Mouse (Mus musculus): ENCODE results near the gene Tacr2.

Gene Tacr2

DNA sequence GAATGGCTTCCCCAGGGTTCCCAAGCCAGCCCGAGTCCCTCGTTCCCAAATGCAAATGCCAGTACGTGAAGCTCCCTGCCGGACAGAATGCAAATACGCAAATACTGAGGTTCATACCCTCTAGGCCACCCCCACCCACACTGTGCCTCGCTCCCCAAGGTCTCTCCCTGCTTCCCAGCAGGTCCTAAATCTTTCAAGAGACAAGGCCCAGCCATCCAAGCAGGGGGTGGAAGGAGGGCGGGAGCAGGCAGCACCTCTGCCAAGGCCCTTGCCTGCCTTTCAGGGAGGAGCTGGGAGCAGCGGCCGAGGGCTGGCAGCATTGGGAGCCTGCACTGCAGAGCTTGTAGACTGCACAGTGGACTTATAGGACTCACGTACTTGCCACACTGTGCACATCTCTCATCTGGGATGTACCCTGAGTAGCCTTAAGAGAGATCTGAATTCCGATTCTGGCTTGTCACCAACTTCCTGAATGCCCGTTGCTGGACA, at the start of gene Tacr2:
TSS of gene Tacr2 (plus strand) at position 439 of the 489 bp plus-strand sequence.
- DNase-seq: no peak

DNA sequence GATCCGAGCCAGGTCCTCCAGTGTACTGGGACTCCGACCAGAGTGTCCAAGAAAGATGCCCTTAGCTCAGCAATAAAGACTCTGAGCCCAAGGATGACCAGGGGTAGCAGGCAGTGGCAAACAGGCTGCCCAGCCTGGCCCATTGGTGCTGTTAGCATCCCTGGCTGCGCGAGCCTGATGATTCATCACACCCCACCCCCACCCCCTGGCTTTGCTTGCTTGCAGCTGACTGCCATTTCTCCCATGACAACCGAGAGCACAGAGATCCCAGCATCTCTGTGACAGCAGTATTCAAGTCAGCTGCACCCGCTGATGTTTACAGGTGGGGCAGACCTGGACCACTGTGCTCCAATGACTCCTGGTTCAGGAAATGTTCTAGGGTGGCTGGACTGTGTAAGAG, 49.7 kb upstream of the Tacr2 start:
- DNase-seq: no peak

DNA sequence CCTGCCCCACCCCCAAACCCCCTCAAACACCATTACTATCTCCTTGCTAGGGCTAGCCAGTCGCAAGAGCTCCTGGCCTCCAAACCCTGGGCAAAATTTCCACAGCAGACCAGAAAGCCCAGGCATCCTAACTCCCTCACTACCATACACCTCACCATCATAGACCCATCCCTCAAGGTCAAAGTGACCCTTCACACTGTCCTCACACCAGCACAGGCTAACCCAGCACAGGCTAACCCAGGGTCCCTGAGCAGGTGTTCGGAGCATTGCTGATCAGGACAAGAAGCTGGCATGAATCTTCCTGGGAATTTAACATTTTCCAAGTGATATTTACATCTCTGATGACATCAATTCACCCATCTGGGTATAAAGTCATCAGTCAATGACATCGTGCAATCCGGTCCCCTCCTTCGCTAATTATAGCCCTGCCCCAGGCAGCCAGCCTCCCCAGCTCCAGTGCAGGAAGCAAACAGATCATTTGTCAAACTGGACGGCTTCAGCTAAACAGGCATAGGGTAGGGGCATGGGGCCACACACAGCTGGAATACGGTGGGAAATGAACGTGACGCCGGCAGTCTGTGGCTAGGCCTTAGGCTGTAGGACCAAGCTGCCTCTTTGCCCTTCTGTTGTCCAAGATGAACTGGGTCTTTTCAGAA, 43.9 kb upstream of the Tacr2 start:
- peak; percentile 51 for DNase-seq

DNA sequence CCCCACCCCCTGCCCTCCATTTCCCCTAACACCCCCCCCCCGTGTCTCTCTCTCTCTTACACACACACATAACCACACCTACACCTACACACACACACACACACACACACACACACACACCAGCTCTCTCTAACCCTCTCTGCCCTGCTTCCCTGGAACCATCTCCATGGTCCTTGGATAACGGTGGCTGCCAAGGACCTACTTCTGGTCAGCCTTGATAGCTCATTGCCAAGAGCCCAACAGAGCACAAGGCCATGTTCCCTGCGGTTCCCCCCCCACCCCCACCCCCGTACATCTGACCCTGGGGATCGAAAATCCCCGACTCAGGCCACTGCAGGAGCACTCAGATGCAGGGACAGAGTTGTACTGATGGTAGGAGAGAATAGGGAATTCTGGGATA, 40.9 kb upstream of the Tacr2 start:
- no peak for DNase-seq

DNA sequence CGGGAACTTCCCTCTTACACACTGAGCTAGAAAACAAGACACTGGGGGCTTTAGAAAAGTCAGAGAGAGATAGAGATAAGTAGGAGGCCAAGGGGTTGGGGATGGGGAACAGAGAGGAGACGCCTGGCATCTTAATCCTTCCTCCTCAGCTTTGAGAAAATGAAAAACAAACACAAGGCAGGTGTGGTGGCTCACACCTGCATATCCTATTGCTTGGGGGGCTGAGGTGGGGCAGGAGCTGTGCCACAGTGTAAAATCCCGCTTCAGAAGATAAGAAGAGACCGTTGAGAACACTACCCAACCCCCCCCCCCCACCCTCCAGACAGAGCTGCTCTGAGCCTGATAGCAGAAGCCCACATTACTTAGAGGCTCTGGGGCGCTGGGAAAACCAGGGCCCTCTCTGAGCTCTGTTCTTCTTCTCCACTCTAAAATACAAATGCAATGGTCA, 37.0 kb upstream of the Tacr2 start:
- DNase-seq: no peak

DNA sequence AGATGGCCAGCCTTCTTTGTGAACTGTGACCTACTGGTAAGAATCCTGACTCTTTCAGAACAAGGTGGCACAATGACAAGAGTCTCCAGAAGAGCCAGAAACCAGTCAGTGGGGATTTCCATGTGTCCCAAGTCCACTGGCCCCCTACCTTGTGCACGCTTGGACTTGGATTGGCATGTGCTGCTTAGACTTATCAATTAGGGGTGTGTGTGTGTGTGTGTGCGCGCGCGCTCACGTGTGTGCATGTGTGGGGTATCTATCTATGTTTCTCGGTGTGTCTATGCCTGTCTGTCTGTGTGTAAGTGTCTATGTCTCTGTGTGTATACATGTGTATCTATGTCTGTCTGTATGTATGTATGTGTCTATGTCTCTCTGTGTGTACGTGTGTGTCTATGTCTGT, 36.6 kb upstream of the Tacr2 start:
- DNase-seq: no peak

DNA sequence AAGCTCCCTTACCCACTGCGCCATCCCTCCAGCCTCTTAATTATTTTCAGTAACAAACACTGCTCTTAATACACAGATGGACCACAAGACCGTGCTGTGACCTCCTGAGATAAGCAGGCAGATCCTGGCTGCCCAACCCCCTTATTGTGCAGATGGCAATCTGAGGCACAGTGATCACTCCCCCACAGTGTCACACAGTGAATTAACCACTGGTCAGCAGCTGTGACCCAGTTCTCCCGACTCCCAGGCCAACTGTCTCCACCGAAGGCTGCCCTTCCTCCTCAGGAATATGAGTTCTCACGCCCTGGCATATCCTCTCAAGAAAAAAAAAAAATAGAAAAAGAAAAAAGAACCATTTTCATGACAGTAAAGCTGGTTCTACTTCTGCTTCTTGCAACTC, 35.6 kb upstream of the Tacr2 start:
- peak; percentile 68 for DNase-seq

DNA sequence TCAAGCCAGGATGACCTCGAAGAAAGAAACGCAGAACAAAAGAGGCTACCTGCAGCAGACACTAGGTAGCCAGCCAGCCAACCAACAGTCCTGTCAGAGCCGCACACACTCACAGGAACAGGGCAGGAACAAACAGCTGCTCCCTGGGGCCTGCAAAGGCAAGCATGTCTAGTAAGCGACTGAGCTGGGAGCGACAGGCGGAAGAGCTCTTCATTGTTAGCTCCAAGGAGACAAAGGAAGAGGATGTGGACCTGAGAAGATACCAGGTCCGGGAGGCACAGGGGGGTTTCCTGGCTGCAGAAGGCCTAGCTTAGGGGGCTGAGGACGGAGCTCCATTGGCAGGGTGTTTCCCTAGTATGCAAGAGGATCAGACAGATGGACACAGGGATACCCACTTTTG, 35.0 kb upstream of the Tacr2 start:
- DNase-seq: peak; percentile 66

DNA sequence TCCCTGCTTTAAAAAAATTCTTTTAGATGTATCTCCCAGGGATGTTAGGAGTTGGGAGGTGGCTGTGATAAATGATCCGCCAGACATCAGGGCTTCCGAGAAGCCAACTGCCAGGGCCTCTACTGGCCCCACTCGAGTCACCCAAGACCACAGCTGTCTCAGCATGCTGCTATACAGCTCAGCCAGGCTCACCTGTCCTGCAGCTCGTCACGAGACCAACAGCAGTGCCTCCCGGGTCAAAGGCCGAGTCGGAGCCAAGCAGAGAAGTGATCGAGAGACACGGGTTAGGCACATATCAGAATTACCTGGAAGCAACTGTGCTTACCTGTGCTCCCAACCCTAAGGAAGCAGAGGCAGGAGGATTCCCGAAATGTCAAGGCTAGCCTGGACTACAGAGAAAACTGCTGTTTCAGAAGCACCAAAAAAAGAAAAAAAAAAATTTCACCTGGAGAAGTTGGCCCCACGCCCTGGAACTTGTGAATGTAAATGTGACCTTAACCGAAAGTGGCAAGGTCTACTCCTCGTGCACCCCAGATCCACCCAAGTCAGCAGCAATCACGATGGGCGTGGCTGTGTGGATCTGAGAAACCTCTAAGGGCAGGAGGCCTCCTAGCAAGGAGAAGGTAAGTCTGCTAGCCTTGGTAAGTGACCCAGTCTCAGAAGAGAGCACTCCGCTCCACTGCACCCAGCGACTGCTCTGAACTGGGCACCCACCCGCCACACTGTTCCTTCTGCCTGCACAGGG, 34.0 kb upstream of the Tacr2 start:
- DNase-seq: no peak

DNA sequence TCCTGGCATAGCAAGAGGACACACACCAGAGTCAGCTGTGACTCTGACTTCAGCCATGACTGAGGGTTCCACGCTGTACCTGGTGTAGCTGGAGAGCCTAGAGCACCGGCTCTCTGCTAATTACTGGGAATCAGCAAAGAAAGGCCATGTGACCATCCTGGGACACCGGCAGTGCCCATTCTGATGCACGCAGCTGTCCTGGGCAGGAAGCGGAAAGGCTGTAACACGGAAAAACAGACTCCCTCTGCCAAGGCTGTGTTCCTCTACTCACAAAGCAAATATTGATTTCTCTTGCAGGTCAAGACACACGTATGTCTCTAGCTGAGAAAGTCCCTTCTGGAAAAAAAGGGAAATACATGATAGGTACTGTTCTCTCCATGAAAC, 33.5 kb upstream of the Tacr2 start:
- no peak for DNase-seq

DNA sequence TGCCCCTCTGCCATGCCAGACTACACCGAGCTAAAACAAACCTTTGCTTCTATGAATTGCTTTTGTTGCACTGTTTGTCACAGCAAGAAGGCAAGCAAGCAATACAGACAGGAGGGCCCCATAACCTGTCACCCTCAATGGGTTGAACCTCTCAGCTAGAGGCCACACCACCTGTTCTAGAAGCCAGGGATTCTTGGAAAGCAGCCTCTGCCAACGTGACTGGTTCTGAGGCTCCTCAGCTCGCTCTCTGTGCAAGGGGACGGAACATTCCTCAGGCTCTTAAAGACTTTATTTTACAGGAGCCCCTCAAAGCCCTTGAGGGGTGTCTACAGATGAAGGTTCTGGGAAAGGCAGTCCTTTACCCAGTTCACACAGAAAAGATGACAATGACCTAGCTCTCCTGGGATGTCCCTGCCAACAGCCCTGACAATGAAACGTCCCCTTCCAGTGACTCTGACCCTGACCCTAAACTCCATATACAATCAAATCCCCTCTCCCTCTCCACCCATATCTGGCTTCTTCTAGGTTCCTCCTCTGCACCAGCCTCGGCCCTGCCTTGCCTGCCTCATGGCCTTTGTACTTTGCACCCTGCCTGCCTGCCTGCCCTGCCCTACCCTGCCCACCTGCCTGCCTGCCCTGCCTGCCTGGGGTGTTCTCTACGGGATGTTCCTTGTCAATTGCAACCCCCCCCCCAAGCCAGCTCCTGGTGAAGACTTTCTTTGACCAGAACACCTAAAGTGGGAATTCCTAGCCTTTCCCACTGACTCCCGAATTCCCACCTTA, 31.3 kb upstream of the Tacr2 start:
- peak; percentile 45 for DNase-seq

DNA sequence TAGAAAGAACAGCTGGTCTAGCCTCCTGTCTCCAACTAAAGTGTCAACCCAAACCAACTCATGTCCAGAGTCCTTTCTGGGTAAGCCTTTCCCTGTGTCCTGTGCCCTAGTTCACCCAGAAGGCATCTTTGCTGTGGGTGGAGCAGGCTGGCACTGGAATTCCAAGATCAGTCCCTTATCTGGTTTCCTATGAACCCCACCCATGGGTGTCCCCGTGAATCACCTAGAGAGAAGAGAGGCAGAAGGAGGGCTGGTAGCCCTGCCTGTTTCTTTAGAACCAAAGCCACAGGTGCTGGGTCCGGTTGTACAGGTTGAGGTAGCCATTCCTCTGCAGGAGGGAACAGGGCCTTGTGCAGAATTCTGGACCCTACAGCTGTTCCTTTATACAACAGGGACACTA, 30.6 kb upstream of the Tacr2 start:
- no peak for DNase-seq

DNA sequence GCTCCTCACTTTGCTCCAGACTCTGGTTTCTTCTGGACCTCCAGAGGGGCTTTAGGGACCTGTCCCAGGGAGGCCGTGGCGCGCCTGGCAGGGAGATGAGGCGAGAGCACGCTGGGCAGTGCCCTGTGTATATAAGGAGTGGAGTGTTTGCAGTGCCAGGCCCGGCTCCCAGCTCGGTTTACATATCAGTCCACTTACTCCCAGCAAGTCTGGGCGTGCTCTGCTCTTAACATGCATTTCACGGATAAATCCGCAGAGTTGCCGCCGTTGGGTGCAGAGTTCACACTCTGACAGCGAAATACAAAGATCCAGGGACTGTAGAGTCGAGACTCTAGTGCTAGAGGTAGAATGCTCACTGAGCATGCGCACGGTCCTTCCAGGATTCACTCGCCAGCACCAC, 29.5 kb upstream of the Tacr2 start:
- no peak for DNase-seq

DNA sequence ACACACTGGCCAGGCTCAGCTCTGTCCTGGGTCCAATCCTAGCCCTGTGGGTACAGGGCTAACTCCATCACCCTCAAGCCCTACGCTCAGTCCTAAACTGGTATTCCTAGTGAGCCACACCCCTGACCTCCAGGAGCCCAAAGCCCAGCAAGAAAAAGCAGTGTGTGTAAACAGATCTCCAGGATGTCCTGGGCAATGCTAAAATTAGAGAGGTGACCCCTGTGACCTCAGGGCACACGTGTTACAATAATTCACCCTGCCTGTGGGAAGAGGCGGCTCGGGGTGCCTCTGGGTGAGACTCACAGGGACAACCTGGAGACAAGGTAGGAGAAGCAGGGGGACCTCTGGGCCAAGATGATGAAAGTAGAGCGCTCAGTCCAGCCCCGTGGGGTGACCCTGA, 28.0 kb upstream of the Tacr2 start:
- DNase-seq: peak; percentile 63

DNA sequence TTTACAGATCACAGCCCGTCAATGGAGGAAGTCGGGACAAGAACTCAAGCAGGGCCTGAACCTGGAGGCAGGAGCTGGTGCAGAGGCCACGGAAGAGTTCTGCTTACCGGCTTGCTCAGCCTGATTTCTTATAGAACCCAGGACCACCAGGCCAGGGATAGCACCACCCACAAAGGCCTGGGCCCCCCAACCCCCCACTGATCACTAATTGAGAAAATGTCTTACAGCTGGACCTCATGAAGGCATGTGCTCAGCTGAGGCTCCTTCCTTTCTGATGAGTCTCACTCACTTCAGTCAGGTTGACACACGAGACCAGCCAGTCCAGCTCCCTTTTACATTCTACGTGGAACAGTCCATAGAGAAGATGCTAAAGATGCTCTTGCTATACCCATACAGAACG, 26.4 kb upstream of the Tacr2 start:
- DNase-seq: no peak

DNA sequence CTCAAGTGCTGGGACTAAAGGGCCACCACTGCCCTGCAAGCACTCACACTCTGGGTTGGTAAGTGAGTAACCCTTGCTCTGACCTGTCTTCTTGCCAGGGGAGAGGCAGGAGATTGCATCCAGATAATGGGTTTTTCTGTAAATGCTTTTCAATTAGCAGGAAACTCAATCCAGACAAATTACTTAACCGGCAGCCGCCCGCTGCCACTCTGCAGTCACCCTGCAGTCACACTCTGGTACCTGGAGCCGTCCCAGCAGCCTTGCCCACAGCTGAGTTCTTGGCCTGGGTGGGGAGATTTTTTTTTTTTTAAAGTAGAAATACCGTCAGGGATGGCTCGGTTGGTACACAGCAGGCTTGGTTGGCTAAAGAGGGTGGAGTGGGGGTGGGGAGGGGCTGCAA, 24.1 kb upstream of the Tacr2 start:
- no peak for DNase-seq

DNA sequence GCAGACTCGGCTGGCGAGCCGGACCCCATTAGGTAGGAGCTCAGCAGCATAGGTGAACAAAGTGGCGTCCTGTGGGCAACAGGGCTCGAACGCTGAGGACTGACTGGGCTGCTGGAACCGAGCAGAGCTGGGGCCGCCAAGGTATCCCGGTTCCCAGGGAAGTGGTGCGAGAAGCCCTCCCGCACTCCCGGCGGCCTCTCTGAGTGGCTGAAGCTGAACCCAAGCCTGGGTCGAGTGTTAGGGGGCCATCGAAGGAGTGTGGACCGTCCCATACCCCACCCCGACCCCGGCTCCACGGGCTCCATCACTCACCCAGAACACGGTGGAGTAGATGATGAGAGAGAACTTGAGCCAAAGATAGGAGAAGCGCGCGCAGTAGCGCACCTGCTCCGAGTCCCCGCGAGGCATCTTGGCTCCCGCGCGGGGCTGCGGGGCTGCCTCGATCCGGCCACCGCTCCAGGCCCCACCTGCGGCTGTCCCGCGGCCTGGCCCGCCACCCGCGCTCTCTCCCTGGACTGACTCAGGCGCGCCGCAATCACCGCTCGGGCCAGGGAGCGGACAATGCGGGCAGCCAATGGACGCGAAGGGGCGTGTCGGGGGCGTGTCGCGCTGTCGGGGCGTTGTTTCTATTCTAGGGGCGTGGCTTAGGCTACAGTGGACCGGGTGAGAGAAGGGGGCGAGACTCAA, 21.4 kb upstream of the Tacr2 start, which contains the start of gene Tspan15:
TSS of gene Tspan15 (minus strand) at position 544 of the 687 bp plus-strand sequence.
- DNase-seq: peak; percentile 98

DNA sequence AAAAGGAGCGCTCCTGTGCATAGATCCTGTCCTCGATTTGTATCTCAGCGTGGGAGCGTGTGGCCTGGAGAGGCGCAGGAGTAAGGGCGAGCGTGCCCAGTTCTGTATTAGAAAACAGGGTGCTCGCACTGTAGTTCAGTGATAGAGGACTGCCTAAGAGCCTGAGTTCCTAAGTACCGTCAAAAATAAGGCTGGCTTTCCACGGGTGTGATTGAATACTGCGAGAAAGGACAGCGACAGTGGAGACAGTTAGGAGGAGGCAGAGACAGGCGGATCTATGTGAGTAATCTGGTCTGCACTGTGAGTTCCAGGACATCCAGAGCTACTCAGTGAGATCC, 20.9 kb upstream of the Tacr2 start:
- no peak for DNase-seq

DNA sequence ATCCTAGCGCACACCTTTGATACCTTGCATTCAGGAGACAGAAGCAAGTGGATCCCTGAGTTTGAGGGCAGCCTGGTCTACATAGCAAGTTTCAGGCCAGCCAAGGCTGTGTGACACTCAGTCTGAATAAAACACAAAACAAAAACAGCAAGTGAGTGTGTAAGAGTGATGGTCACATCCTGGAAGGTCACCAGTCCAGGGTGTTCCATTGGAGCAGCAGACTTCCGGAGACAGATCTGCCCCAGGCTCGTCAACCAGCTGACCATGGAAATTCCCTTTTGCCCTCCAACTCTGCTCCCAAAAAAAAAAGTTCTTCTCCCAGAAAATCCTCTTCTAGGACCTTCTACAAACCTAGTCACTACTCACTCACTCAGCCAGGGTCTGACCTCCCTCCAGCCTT, 20.4 kb upstream of the Tacr2 start:
- peak; percentile 53 for DNase-seq

DNA sequence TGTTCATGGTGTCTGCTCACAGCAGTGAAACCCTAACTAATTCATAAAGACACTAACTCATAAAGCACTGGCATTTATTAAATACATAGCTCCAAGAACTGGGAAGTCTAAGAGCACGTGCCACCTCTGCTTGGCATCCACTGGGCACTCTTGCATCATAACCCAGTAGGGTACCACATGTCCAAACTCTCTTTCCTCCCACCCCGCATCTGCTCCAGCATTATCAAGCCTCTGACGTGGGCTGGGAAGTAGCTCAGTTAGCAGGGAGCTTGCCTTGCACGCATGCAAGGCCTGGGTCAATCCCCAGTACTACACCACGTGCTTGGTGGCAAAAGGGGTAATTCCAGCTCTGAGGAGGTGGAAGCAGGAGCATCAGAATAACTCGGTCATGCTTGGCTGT, 16.1 kb upstream of the Tacr2 start:
- no peak for DNase-seq

DNA sequence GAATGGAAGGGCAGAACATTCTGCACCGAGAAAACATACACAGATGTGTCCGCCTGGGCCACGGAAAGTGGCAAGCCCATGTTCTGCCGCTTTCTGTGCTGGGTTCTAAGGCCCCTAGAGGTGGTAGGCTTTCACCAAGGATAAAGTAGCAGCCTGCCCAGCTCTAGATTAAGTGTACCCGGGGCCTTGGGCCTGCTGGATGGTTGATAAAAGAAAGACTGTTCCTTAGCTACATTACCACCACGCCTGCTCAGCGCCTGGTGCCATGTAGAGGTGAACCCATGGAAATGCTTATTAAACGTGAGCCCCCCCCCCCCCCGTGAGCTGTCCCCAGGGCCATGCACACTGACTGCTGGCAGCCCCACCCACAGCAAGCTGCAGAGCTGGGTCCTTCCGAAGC, 15.0 kb upstream of the Tacr2 start:
- DNase-seq: no peak

DNA sequence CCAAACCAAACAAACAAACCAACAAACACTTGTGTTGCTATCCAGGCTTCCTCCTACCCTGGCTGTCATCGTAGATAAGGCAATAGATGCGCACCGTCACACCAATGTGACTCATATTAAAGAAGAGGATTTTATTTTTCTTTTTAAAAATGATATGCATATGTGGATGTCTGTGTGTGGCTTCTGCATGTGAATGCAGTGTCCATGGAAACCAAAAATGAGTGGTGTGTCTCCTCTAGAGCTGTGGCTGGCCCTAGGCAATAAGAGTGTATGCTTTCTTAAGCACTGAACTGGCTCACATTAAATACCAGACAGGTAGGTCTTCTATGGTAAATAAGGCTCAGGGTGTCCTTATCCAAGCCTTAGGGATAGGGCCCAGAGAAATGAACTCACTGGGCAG, 13.6 kb upstream of the Tacr2 start:
- no peak for DNase-seq

DNA sequence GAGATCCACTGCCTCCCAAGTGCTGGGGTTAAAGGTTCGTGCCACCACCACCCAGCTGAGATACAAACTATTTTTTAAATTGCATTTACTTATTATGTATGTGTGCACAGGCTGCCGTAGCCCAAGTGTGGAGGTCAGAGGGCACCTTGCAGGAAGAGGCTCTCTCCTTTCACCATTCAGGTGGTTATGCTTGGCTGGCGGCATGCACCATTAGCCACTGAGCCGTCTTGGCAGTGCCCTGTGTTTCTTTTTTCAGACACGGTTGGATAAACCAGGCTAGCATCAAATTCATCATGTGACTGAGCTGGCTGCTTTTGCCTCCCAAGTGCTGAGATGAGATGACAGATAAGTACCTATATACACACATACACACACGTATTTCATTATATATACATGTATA, 13.0 kb upstream of the Tacr2 start:
- peak; percentile 80 for DNase-seq

All from kidney, postnatal 10 days (tissue).